Mouse (Mus musculus) embryonic facial prominence, embryonic 11.5 days (tissue): Measurements from ENCODE around the gene Oosp2. TPM values are rescaled to one million over a fixed set of nuclear protein-coding genes. Genes with fewer than 3 reads are reported as not detected.

Source experiments
- ATAC-seq: fragments of 200-750 bp; cut with Nextera tagmentation; replicated peaks from 2 replicates; pipeline ENCODE4 v1.8.0; 2017; ENCODE audit warnings: low read depth; ENCODE audit not compliant: insufficient number of reproducible peaks, low FRiP score, low TSS enrichment
- DNase-seq: peaks from one replicate; pipeline ENCODE4 v3.0.0-alpha.2; 2015; ENCODE audit warnings: low spot score
- H3K27ac ChIP-seq: fragments of 300-500 bp; sonication (generic); replicated peaks from 2 replicates; pipeline ENCODE4 v1.5.1; 2014; ENCODE audit warnings: mild to moderate bottlenecking, low read depth, low read length, control low read depth
- H3K27me3 ChIP-seq: fragments of 300-500 bp; sonication (generic); 2 replicates; pipeline ENCODE4 v1.6.1; 2014; ENCODE audit warnings: mild to moderate bottlenecking, low read length, moderate library complexity, mixed read lengths; ENCODE audit not compliant: control insufficient read depth, insufficient read depth
- H3K36me3 ChIP-seq: fragments of 300-500 bp; sonication (generic); replicated peaks from 2 replicates; pipeline ENCODE4 v1.6.1; 2014; ENCODE audit warnings: low read depth, mild to moderate bottlenecking, low read length, moderate library complexity, mixed read lengths; ENCODE audit not compliant: control insufficient read depth, insufficient read depth
- H3K4me1 ChIP-seq: fragments of 300-500 bp; sonication (generic); 2 replicates; pipeline ENCODE4 v1.6.1; 2014; ENCODE audit warnings: low read length, mixed read lengths; ENCODE audit not compliant: control insufficient read depth, insufficient read depth
- H3K4me2 ChIP-seq: fragments of 300-500 bp; sonication (generic); 2 replicates; pipeline ENCODE4 v1.6.1; 2014; ENCODE audit warnings: low read depth, mild to moderate bottlenecking, control low read depth, low read length, moderate library complexity
- H3K4me3 ChIP-seq: fragments of 300-500 bp; sonication (generic); 2 replicates; pipeline ENCODE4 v1.5.1; 2014; ENCODE audit warnings: low read depth, low read length, control low read depth
- H3K9ac ChIP-seq: fragments of 300-500 bp; sonication (generic); replicated peaks from 2 replicates; pipeline ENCODE4 v1.6.1; 2014; ENCODE audit warnings: mild to moderate bottlenecking, control low read depth, low read length
- H3K9me3 ChIP-seq: fragments of 300-500 bp; sonication (generic); replicated peaks from 2 replicates; pipeline ENCODE4 v1.6.1; 2016; ENCODE audit warnings: mild to moderate bottlenecking, low read length, inconsistent platforms, mixed read lengths; ENCODE audit not compliant: control insufficient read depth
- WGBS: fragments of 180-500 bp; shearing (Covaris S2); extraction: QIAGEN DNeasy Blood & Tissue Kit; methylation state at CpG from one replicate; pipeline ENCODE4 v1.1.7; 2014; 5-methylcytosine and 5-hydroxymethylcytosine counted together
- polyA plus RNA-seq: library from polyadenylated mRNA; unstranded; fragments of >200 nt; fragmentation: Nextera tagmentation; extraction: Ambion mirVana; gene quantifications from 2 replicates; pipeline ENCODE4 v1.2.1, GENCODE M21; 2014

The Oosp2 gene
- polyA plus RNA-seq, 1 experiment from 2014 or later = not detected

DNA sequence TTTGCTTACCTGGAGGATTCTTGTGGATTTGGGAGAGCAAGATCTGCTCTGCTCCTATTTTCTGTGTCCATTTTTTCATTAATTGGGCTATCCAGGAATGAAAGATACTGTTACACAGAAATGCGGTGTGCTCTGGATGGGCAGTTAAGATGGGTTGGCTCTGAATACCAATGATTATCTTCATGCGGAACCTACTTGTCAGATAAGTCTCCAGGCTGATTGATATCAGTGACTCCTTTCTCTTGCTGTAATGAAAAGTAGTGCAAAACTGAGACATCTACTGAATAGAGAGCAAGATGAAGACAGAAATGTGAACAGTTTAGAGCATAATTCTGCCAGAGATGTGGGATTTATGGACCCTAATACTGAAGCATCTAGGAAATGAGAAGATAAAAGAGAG, 36.8 kb downstream of the Oosp2 start, which contains the start of gene Ms4a2:
Gene Ms4a2 (minus strand): TSS at position 169 of the 400 bp plus-strand sequence.
- H3K36me3 ChIP-seq = no peaks in the 10 kb centered on the region
- no peak within 1 kb of the TSS for H3K4me3 ChIP-seq
- H3K4me1 ChIP-seq = no peaks in the 10 kb centered on the region
- no peaks in the 10 kb centered on the region for H3K27me3 ChIP-seq
- no peak within 1 kb of the TSS for H3K27ac ChIP-seq
- 88% methylated on average over 2 of the region's 2 CpGs for WGBS
- no peak for DNase-seq
- H3K4me2 ChIP-seq = no peak within 1 kb of the TSS
- no peak for ATAC-seq
- no peaks in the 10 kb centered on the region for H3K9me3 ChIP-seq
- H3K9ac ChIP-seq = no peak within 1 kb of the TSS

DNA sequence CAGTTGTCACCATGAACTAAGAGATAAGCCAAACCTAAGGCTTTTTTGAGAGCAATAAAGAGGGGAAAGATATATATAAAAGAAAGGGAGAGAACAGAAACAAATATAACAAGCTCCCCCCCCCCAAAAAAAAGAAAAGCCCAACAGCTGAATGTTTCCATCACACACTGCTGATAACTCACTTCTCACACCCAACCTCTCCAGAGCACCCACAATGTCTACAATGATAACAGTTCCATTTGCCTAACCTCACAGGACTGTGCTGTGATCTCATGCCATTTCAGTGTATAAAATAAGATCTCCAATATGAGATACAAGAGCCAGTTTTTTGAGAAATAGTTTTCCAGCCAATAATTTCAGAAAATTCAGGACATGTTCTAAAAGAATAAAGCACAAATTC, 42.4 kb downstream of the Oosp2 start:
- ATAC-seq (no peak), DNase-seq (no peak)
- Histone ChIP-seq H3K4me2 (no peak overlapping the region), H3K4me1 (no peaks in the 10 kb centered on the region), H3K27me3 (no peaks in the 10 kb centered on the region), H3K9ac (no peak overlapping the region), H3K36me3 (no peaks in the 10 kb centered on the region), H3K4me3 (no peak overlapping the region), H3K27ac (no peak overlapping the region), H3K9me3 (no peaks in the 10 kb centered on the region)

DNA sequence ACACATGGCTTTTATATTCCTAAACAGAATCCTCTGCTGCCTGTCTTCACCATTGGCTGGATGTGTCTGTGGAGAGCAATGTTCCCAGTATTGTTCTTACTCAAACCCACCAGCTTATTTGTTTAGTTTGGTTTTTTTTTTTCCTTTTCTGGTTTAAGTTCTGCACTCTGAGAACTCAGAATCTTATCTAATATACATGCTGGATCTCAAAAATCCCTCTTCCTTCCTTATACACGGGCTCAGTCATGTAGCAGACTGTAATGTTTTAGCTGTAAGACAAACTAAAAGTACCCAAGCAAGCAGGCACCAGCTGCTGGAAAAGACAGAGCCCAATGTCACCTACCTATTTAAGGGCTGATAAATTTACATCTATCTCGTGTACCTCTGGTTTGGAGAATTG, 45.6 kb downstream of the Oosp2 start:
- ATAC-seq = no peak
- H3K27me3 ChIP-seq = no peaks in the 10 kb centered on the region
- no peaks in the 10 kb centered on the region for H3K9me3 ChIP-seq
- H3K4me1 ChIP-seq = no peaks in the 10 kb centered on the region
- DNase-seq = no peak
- H3K9ac ChIP-seq = no peak overlapping the region
- no peak overlapping the region for H3K4me2 ChIP-seq
- 65% methylated on average over 2 of the region's 2 CpGs for WGBS
- H3K27ac ChIP-seq = no peak overlapping the region
- H3K36me3 ChIP-seq = no peaks in the 10 kb centered on the region
- no peak overlapping the region for H3K4me3 ChIP-seq

DNA sequence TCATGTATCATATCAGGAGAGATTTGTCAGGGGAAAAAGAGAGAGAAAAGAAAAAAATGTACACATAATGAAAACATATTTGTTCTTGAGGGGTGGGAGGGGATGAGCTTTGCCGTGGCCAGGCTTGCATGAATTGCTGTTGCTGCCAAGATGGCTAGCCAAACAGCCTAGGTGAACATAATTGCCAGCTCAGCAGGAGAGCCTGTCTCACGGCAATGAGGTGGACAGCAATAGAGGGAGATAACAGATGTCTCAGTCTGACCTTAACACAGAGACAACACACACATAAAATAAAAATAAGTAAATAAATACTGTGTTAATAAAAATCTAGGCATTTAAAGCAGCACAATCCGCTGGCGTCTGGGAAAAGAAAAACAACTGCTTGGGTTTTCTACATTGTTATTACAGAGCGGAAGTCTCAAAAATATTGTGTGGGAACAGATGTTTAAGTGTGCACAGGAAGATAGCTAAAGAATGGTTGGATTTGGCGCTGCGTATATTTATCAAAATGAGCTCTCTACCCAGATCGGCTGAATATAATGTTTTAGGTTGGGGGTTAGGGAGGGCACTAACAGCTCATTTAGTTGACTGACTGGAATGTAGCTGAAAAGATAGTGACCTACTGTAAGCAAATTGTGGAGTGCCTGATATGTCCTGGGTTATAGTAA, 46.4 kb downstream of the Oosp2 start:
- H3K4me1 ChIP-seq = no peaks in the 10 kb centered on the region
- H3K4me2 ChIP-seq = no peak overlapping the region
- no peak overlapping the region for H3K9ac ChIP-seq
- DNase-seq (no peak), ATAC-seq (no peak)
- 81% methylated on average over 8 of the region's 8 CpGs for WGBS
- H3K36me3 ChIP-seq = no peaks in the 10 kb centered on the region
- no peaks in the 10 kb centered on the region for H3K27me3 ChIP-seq
- no peak overlapping the region for H3K27ac ChIP-seq
- no peak overlapping the region for H3K4me3 ChIP-seq
- no peaks in the 10 kb centered on the region for H3K9me3 ChIP-seq

DNA sequence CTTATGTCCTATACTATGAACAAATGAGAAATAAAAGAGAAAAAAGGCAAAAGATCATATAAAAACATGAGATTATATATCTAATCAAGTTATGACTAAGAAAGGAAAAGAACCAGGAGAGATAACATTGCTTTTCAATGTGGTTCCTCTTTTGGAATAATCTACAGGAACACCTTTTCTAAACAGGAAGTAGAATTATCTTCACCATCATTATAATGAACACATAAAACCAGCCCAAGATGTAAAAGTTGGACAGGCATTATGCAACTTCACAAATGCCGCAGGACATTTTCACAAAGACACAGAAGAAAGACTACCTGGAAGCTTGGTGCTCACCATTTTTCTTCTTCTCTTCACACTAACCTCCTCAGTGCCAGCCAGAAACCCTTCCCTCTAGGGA, 47.3 kb downstream of the Oosp2 start:
- Histone ChIP-seq H3K27ac (no peak overlapping the region), H3K27me3 (no peaks in the 10 kb centered on the region), H3K36me3 (no peaks in the 10 kb centered on the region), H3K4me1 (no peaks in the 10 kb centered on the region), H3K4me3 (no peak overlapping the region), H3K9ac (no peak overlapping the region), H3K4me2 (no peak overlapping the region), H3K9me3 (no peaks in the 10 kb centered on the region)
- no peak for ATAC-seq
- DNase-seq = no peak
- WGBS = 91% methylated on average over 1 of the region's 1 CpGs

DNA sequence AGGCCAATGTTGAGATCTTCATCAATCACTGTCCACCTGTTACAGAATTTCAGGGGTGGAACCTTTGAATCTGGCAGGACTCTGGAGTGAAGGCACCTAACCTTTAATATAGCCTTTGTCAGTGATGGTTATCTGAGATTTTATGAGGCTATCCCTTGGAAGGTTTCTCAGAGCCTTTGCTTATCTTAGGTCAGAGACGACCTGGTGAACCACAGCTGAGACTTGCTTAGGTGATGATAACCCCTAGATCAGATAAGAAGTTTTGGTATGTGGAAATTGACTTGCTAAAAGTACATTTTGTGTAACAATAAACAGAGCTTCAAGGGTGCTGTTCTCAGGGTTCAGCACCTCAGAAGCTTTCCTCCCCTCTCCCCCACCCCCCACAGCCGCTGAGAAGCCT, 48.1 kb downstream of the Oosp2 start:
- ATAC-seq (no peak), DNase-seq (no peak)
- Histone ChIP-seq H3K9me3 (no peaks in the 10 kb centered on the region), H3K4me2 (no peak overlapping the region), H3K4me3 (no peak overlapping the region), H3K27me3 (no peaks in the 10 kb centered on the region), H3K4me1 (no peaks in the 10 kb centered on the region), H3K36me3 (no peaks in the 10 kb centered on the region), H3K9ac (no peak overlapping the region), H3K27ac (no peak overlapping the region)
- 67% methylated on average over 2 of the region's 2 CpGs for WGBS

DNA sequence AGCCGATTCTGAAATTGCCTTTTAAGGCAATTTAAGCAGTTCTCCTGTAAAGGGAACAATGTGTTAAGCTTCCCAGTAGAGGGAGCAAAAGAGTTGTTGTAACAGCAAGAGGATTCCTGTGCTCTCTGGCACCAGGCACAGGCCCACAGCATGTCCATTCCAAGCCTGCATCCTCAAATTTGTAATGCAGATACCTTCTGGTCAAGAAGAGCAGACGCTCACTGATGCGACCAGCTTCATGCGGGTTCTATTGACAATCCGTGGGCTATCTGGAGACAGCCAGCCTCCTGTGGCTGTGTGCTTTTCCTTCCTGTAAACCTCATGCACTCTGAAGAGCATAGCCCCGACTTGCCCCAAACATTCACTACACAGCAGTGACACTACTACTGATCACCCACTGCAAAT, 48.8 kb downstream of the Oosp2 start:
- Histone ChIP-seq H3K27ac (no peak overlapping the region), H3K4me1 (no peaks in the 10 kb centered on the region), H3K9ac (no peak overlapping the region), H3K4me3 (no peak overlapping the region), H3K9me3 (no peaks in the 10 kb centered on the region), H3K27me3 (no peaks in the 10 kb centered on the region), H3K36me3 (no peaks in the 10 kb centered on the region), H3K4me2 (no peak overlapping the region)
- DNase-seq = peak; percentile 67
- 28% methylated on average over 6 of the region's 6 CpGs for WGBS
- ATAC-seq = no peak

DNA sequence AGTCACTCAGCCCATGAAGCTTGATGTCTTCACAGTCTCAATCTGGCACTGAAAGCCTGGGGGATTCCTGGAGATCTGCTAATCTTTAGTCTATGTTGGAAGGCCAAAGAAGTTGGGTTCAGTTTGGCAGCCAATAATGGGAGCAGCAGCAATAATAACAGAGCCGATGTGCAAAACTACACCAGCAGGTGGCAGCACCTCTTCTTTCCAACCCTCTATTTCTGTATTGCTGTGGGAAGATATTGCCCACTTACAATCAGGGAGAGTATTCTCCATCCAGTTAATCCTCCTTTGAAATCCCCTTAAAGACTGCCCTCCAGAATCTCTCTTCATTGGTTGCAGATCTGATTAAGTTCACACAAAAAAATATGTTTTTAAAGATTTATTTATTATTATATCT, 52.2 kb downstream of the Oosp2 start:
- DNase-seq (peak; percentile 62), ATAC-seq (no peak)
- Histone ChIP-seq H3K9me3 (no peaks in the 10 kb centered on the region), H3K9ac (no peak overlapping the region), H3K4me3 (no peak overlapping the region), H3K4me2 (no peak overlapping the region), H3K4me1 (no peaks in the 10 kb centered on the region), H3K36me3 (no peaks in the 10 kb centered on the region), H3K27me3 (no peaks in the 10 kb centered on the region), H3K27ac (no peak overlapping the region)
- WGBS = 24% methylated on average over 1 of the region's 1 CpGs
